ENCODE assay signal across 11 mouse cellular contexts in genomic region chrX:36489506-36489905, GRCm38 (mm10). TPM values are rescaled to one million over a fixed set of nuclear protein-coding genes. Genes with fewer than 3 reads are reported as not detected.
DNase-seq lines count a peak whose midpoint lies in the region; ATAC-seq and TF ChIP-seq lines count a peak whose summit lies in the region.
"Had no signal": no experiment of that assay in that cellular context is flagged by ENCODE, and none has a peak within 500 bp of the region (broad histone marks: within the 10 kb centered on the region; RNA-seq: fewer than 3 reads in every experiment).

No protein-coding gene starts in this region.

- no peaks in the 10 kb centered on the region for H3K27me3 ChIP-seq in limb, embryonic 14.5 days (ENCODE audit: control insufficient read depth, insufficient read depth, low read length)
- no peaks in the 10 kb centered on the region for H3K27me3 ChIP-seq in limb, embryonic 10.5 days (ENCODE audit: low read depth, poor library complexity, severe bottlenecking)
- H3K27me3 ChIP-seq: neural tube, embryonic 13.5 days had no signal

- no peak overlapping the region for H3K9ac ChIP-seq in limb, embryonic 14.5 days (ENCODE audit: low read depth, low read length, severe bottlenecking)
- H3K9ac ChIP-seq: neural tube, embryonic 13.5 days had no signal

- no peaks in the 10 kb centered on the region for H3K9me3 ChIP-seq in limb, embryonic 14.5 days (ENCODE audit: control insufficient read depth, low read length)
- no peaks in the 10 kb centered on the region for H3K9me3 ChIP-seq in limb, embryonic 10.5 days (replicated peaks)
- H3K9me3 ChIP-seq: neural tube, embryonic 13.5 days had no signal

- peak; percentile 13 for DNase-seq in cerebellum, adult 9-10 months
- no peak for DNase-seq in cerebellum, adult 9-11 months
- DNase-seq in limb, embryonic 14.5 days (ENCODE audit: low spot score): peak; percentile 2
- no peak for DNase-seq in limb, embryonic 10.5 days (ENCODE audit: low spot score)
- peak; percentile 8 for DNase-seq in MN1 (ENCODE audit: low spot score)
- no peak for DNase-seq in yolk sac, embryonic 10.5 days (ENCODE audit: low spot score)
- DNase-seq in kidney, postnatal 10 days: no peak
- DNase-seq: adrenal gland, adult 8-10 months had no signal

- TF ChIP-seq POLR2A in limb, embryonic 14.5 days (IDR thresholded peaks at IDR 0.05; ENCODE audit: borderline replicate concordance, extremely low read depth, insufficient read depth, insufficient read length): no peak

- H3K4me3 ChIP-seq in limb, embryonic 14.5 days (replicated peaks; ENCODE audit: low read length): no peak overlapping the region
- H3K4me3 ChIP-seq in limb, embryonic 10.5 days: no peak overlapping the region
- H3K4me3 ChIP-seq: neural tube, embryonic 13.5 days had no signal

- 31% methylated on average over 3 of the region's 3 CpGs for WGBS in limb, embryonic 14.5 days
- 26% methylated on average over 3 of the region's 3 CpGs for WGBS in limb, embryonic 10.5 days

- H3K4me2 ChIP-seq in limb, embryonic 14.5 days (replicated peaks; ENCODE audit: low read depth, low read length, severe bottlenecking): no peak overlapping the region
- H3K4me2 ChIP-seq: neural tube, embryonic 13.5 days had no signal

- no peaks in the 10 kb centered on the region for H3K4me1 ChIP-seq in limb, embryonic 14.5 days (ENCODE audit: control insufficient read depth, insufficient read depth, low read length)
- no peaks in the 10 kb centered on the region for H3K4me1 ChIP-seq in limb, embryonic 10.5 days
- H3K4me1 ChIP-seq: neural tube, embryonic 13.5 days had no signal

- ATAC-seq in limb, embryonic 14.5 days (ENCODE audit: low FRiP score, low read depth): no peak
- peak; percentile 58 for ATAC-seq in inflammation-experienced regulatory T-cells, adult 6 months

- H3K27ac ChIP-seq in limb, embryonic 14.5 days (replicated peaks; ENCODE audit: low read depth, low read length): no peak overlapping the region
- no peak overlapping the region for H3K27ac ChIP-seq in limb, embryonic 10.5 days
- H3K27ac ChIP-seq: neural tube, embryonic 13.5 days had no signal

- no peaks in the 10 kb centered on the region for H3K36me3 ChIP-seq in limb, embryonic 14.5 days (ENCODE audit: control insufficient read depth, insufficient read depth, low read length)
- no peaks in the 10 kb centered on the region for H3K36me3 ChIP-seq in limb, embryonic 10.5 days
- H3K36me3 ChIP-seq: neural tube, embryonic 13.5 days had no signal

RNA-seq across cellular contexts. Expression of gene Gm14569, which starts 2.1 kb away (rescaled TPM):
- polyA plus RNA-seq in limb, embryonic 14.5 days (2012; rRNA removed): 0.04 TPM in 2 replicates
- not detected in 2 replicates for polyA plus RNA-seq in limb, embryonic 14.5 days (2014; fragmentation: Nextera tagmentation; extraction: Ambion mirVana)
- polyA plus RNA-seq in limb, embryonic 10.5 days (2016; fragmentation: Nextera tagmentation; extraction: Ambion mirVana): not detected in 2 replicates
- under 1 TPM in 1 of 3 experiments, not detected in 2; 0.38 TPM for polyA plus RNA-seq in inflammation-experienced regulatory T-cells, adult 6 months (2017; shearing (Covaris generic))
- polyA plus RNA-seq: liver, embryonic 16.5 days; neural tube, embryonic 13.5 days had no signal

Comparison
In these comparisons a context has a peak if more than half of its experiments do, and no peak if none do; other contexts are left out.
1. DNase-seq: peak in cerebellum, adult 9-10 months (single experiment), limb, embryonic 14.5 days (single experiment) and MN1 (single experiment); none in cerebellum, adult 9-11 months (single experiment), limb, embryonic 10.5 days (single experiment), yolk sac, embryonic 10.5 days (single experiment) and kidney, postnatal 10 days (single experiment).